Mouse (Mus musculus) frontal cortex, postnatal 14 days (tissue): Measurements from ENCODE around the gene Tph1.

Experiments used
- DNase-seq, 2 experiments: peaks; one replicate each; pipeline ENCODE4 v3.0.0; 2022; ENCODE audit warnings: low spot score in 2 of 2

Tph1 gene

GRCm38 (mm10) chr7:46601097-46601496, 71.2 kb downstream of the Tph1 start:
- no peak for DNase-seq

DNA sequence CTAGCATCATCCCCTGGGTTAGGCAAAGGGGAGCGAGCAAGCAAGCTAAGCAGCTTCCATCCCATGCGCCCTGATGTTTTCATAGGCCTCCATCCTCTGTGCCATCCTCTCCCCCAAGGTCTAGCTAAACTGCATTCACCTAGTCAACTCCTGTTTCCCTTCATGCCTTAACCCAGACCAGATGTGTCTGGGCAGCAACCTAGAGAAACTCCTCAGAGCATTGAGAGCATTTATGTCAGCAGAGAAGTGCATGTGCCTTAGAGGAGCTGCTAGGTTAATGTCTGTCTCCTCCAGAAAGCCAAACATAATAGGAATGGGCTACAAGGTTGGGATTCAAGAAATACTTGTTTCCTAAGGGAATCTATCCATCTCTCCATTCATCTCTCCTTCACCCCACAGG, 75.3 kb downstream of the Tph1 start:
- no peak for DNase-seq
